Mouse (Mus musculus) forebrain, embryonic 12.5 days (tissue): ENCODE data around the gene Shisal2a. TPM values are rescaled to one million over a fixed set of nuclear protein-coding genes. Genes with fewer than 3 reads are reported as not detected.
A peak's percentile ranks its signal among the peaks of the same experiment; 100 is the strongest.

Experiments used
- ATAC-seq: fragments of 200-750 bp; cut with Nextera tagmentation; 2 replicates; pipeline ENCODE4 v1.8.0; 2017; ENCODE audit warnings: moderate TSS enrichment; ENCODE audit not compliant: low FRiP score
- H3K27ac ChIP-seq: fragments of 300-500 bp; sonication (generic); 2 replicates; pipeline ENCODE4 v1.5.1; 2016; ENCODE audit warnings: mild to moderate bottlenecking
- H3K27me3 ChIP-seq: fragments of 300-500 bp; sonication (generic); 2 replicates; pipeline ENCODE4 v1.6.1; 2016; ENCODE audit warnings: mild to moderate bottlenecking
- H3K36me3 ChIP-seq: fragments of 300-500 bp; sonication (generic); replicated peaks from 2 replicates; pipeline ENCODE4 v1.6.1; 2016; ENCODE audit warnings: mild to moderate bottlenecking
- H3K4me1 ChIP-seq: fragments of 300-500 bp; sonication (generic); 2 replicates; pipeline ENCODE4 v1.6.1; 2016
- H3K4me2 ChIP-seq: fragments of 300-500 bp; sonication (generic); 2 replicates; pipeline ENCODE4 v1.6.1; 2016; ENCODE audit warnings: mild to moderate bottlenecking, moderate library complexity
- H3K4me3 ChIP-seq: fragments of 300-500 bp; sonication (generic); replicated peaks from 2 replicates; pipeline ENCODE4 v1.5.1; 2016; ENCODE audit warnings: mild to moderate bottlenecking
- H3K9ac ChIP-seq: fragments of 300-500 bp; sonication (generic); 2 replicates; pipeline ENCODE4 v1.6.1; 2016; ENCODE audit warnings: mild to moderate bottlenecking
- H3K9me3 ChIP-seq: fragments of 300-500 bp; sonication (generic); 2 replicates; pipeline ENCODE4 v1.6.1; 2016
- WGBS: fragments of 180-500 bp; shearing (Covaris S2); methylation state at CpG from one replicate; pipeline ENCODE4 v1.1.7; 2016; 5-methylcytosine and 5-hydroxymethylcytosine counted together
- polyA plus RNA-seq: library from polyadenylated mRNA; unstranded; fragments of >200 nt; fragmentation: Nextera tagmentation; extraction: Ambion mirVana; gene quantifications from 2 replicates; pipeline ENCODE4 v1.2.1, GENCODE M21; 2016

The Shisal2a gene
- polyA plus RNA-seq, 1 experiment from 2014 or later: 2.2 TPM

GRCm38 (mm10) chr4:108327730-108328484 lies 55.2 kb downstream of the Shisal2a start, which contains the start of gene Coa7:
TSS of gene Coa7 (plus strand) at chr4:108328140.
- no peaks in the 10 kb centered on the region for H3K27me3 ChIP-seq
- H3K4me1 ChIP-seq: peaks cover 11% of the 10 kb centered on the region
- WGBS: 1% methylated on average over 45 of the region's 45 CpGs
- peaks cover 16% of the 10 kb centered on the region for H3K36me3 ChIP-seq
- H3K4me2 ChIP-seq: peak within 1 kb of the TSS; percentile 53
- peak within 1 kb of the TSS; percentile 92 for H3K27ac ChIP-seq
- H3K9me3 ChIP-seq: no peaks in the 10 kb centered on the region
- peak; percentile 97 for ATAC-seq
- peak within 1 kb of the TSS; percentile 67 for H3K4me3 ChIP-seq
- H3K9ac ChIP-seq: peak within 1 kb of the TSS; percentile 68

GRCm38 (mm10) chr4:108327071-108327579 lies 56.0 kb downstream of the Shisal2a start:
- H3K4me2 ChIP-seq: peak overlapping the region; percentile 53
- no peaks in the 10 kb centered on the region for H3K9me3 ChIP-seq
- H3K27me3 ChIP-seq: no peaks in the 10 kb centered on the region
- H3K4me3 ChIP-seq: peak overlapping the region; percentile 67
- peaks cover 9% of the 10 kb centered on the region for H3K36me3 ChIP-seq
- WGBS: 41% methylated on average over 6 of the region's 6 CpGs
- H3K27ac ChIP-seq: peak overlapping the region; percentile 92
- peak overlapping the region; percentile 68; the same call in 1 of the 2 replicates for H3K9ac ChIP-seq
- no peak; the same call in 1 of the 2 replicates for ATAC-seq
- peaks cover 11% of the 10 kb centered on the region for H3K4me1 ChIP-seq

GRCm38 (mm10) chr4:108323588-108323987 lies 59.6 kb downstream of the Shisal2a start:
- Histone ChIP-seq H3K36me3 (no peaks in the 10 kb centered on the region), H3K27me3 (no peaks in the 10 kb centered on the region), H3K9ac (no peak overlapping the region), H3K4me3 (no peak overlapping the region), H3K9me3 (0 out of 2 replicates have a peak, but pooled peaks cover 3% of the 10 kb centered on the region), H3K27ac (no peak overlapping the region), H3K4me2 (no peak overlapping the region), H3K4me1 (peaks cover 7% of the 10 kb centered on the region)
- 70% methylated on average over 5 of the region's 5 CpGs for WGBS
- no peak for ATAC-seq

GRCm38 (mm10) chr4:108320627-108321380 lies 62.3 kb downstream of the Shisal2a start:
- H3K9me3 ChIP-seq: 0 out of 2 replicates have a peak, but pooled peaks cover 3% of the 10 kb centered on the region
- 86% methylated on average over 7 of the region's 7 CpGs for WGBS

GRCm38 (mm10) chr4:108319747-108320146 lies 63.4 kb downstream of the Shisal2a start:
- no peak for ATAC-seq
- H3K9me3 ChIP-seq: 0 out of 2 replicates have a peak, but pooled peaks cover 3% of the 10 kb centered on the region
- H3K4me3 ChIP-seq: no peak overlapping the region
- H3K4me1 ChIP-seq: no peaks in the 10 kb centered on the region
- no peak overlapping the region for H3K27ac ChIP-seq
- H3K36me3 ChIP-seq: no peaks in the 10 kb centered on the region
- H3K9ac ChIP-seq: no peak overlapping the region
- no peaks in the 10 kb centered on the region for H3K27me3 ChIP-seq
- H3K4me2 ChIP-seq: no peak overlapping the region
- WGBS: 74% methylated on average over 6 of the region's 6 CpGs

More at GRCm38 (mm10) chr4:108320627-108321380, 62.3 kb downstream of the Shisal2a start:
- Histone ChIP-seq H3K27me3 (no peaks in the 10 kb centered on the region), H3K4me1 (no peaks in the 10 kb centered on the region), H3K9ac (no peak overlapping the region), H3K4me3 (no peak overlapping the region), H3K27ac (no peak overlapping the region), H3K36me3 (no peaks in the 10 kb centered on the region), H3K4me2 (no peak overlapping the region)
- no peak for ATAC-seq

GRCm38 (mm10) chr4:108318649-108319615 lies 64.2 kb downstream of the Shisal2a start:
- Histone ChIP-seq H3K27me3 (no peaks in the 10 kb centered on the region), H3K36me3 (no peaks in the 10 kb centered on the region), H3K4me1 (no peaks in the 10 kb centered on the region), H3K4me3 (no peak overlapping the region), H3K27ac (no peak overlapping the region), H3K4me2 (no peak overlapping the region), H3K9me3 (0 out of 2 replicates have a peak, but pooled peaks cover 3% of the 10 kb centered on the region), H3K9ac (no peak overlapping the region)
- WGBS: 88% methylated on average over 7 of the region's 8 CpGs
- ATAC-seq: no peak

Other genes with a start within 250 kb of the Shisal2a start
- 203 and 208 TPM in 2 replicates for gene Scp2, start 238.4 kb downstream of the Shisal2a start, polyA plus RNA-seq
- 13.6 and 16.0 TPM in 2 replicates for gene Echdc2, start 217.9 kb downstream of the Shisal2a start, polyA plus RNA-seq
- gene Zyg11a, start 165.3 kb downstream of the Shisal2a start, polyA plus RNA-seq: not detected in 2 replicates
- 26.2 and 31.1 TPM in 2 replicates for gene Zyg11b, start 82.3 kb downstream of the Shisal2a start, polyA plus RNA-seq
- gene Coa7, start 55.2 kb downstream of the Shisal2a start, polyA plus RNA-seq: 49.0 and 49.3 TPM in 2 replicates
- gene Gpx7, start 23.6 kb upstream of the Shisal2a start, polyA plus RNA-seq: 29.2 and 35.1 TPM in 2 replicates
- gene Tut4, start 76.1 kb upstream of the Shisal2a start, polyA plus RNA-seq: 94.9 and 118 TPM in 2 replicates
- gene Prpf38a, start 196.0 kb upstream of the Shisal2a start, polyA plus RNA-seq: 107 and 112 TPM in 2 replicates
- gene Orc1, start 196.1 kb upstream of the Shisal2a start, polyA plus RNA-seq: 11.4 and 13.0 TPM in 2 replicates
- gene Cc2d1b, start 236.6 kb upstream of the Shisal2a start, polyA plus RNA-seq: 22.8 and 29.1 TPM in 2 replicates